9 mouse cellular contexts compared by ENCODE assay signal in the genomic region with DNA sequence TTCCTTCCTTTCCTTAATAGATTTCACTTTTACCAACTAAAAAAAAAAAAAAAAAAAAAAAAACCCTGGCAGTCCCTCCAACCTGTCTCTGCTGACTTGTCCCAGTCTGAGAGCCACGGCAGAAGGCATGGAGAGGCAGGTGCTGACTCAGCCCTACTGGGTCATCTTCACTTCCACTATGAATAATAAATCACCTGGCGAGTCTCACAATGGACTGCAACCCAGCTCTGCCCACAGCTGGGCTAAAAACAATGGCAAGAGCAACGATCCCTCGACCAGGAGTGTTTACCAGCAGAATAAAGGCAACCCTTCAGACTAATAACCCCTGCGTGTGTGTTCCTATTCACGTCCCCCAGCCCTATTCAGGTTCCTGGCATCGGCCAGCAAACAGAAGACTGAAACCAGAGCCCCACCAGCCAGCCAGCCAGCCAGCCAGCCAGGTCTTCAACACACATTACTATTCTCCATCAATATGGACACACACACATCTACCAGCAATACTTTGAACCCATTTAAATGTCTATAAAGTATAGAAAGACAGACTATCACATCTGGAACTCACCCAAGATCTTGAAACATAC. TPM values are rescaled to one million over a fixed set of nuclear protein-coding genes. Genes with fewer than 3 reads are reported as not detected.
A peak's percentile ranks its signal among the peaks of the same experiment; 100 is the strongest.
DNase-seq lines count a peak whose midpoint lies in the region; ATAC-seq and TF ChIP-seq lines count a peak whose summit lies in the region.
"Had no signal": no experiment of that assay in that cellular context is flagged by ENCODE, and none has a peak within 500 bp of the region (broad histone marks: within the 10 kb centered on the region; RNA-seq: fewer than 3 reads in every experiment).

No protein-coding gene starts in this region.

- no peak for ATAC-seq in heart, embryonic 15.5 days (replicated peaks; ENCODE audit: insufficient number of reproducible peaks, insufficient read depth, low FRiP score, low read depth)
- ATAC-seq in lung, postnatal 0 days = no peak

- H3K4me3 ChIP-seq in heart, embryonic 15.5 days = no peak overlapping the region
- H3K4me3 ChIP-seq in lung, postnatal 0 days (ENCODE audit: low read depth, low read length) = no peak overlapping the region
- H3K4me3 ChIP-seq: myocyte had no signal

- DNase-seq in heart, postnatal 36 days = no peak
- peak; percentile 26 for DNase-seq in MN1 (ENCODE audit: low spot score)
- DNase-seq in adrenal gland, postnatal 25 days = peak; percentile 47
- peak; percentile 50 to 69 for DNase-seq in kidney, postnatal 25 days
- no peak for DNase-seq in ovary, postnatal 10 days (ENCODE audit: low spot score)
- DNase-seq in lung, postnatal 0 days (ENCODE audit: low spot score) = no peak
- DNase-seq: lung, adult 2 months had no signal

- no peaks in the 10 kb centered on the region for H3K27me3 ChIP-seq in heart, embryonic 15.5 days
- H3K27me3 ChIP-seq in lung, postnatal 0 days (replicated peaks; ENCODE audit: insufficient read depth, low read length) = no peaks in the 10 kb centered on the region

- no peak overlapping the region for H3K4me2 ChIP-seq in heart, embryonic 15.5 days
- no peak overlapping the region for H3K4me2 ChIP-seq in lung, postnatal 0 days (replicated peaks; ENCODE audit: low read depth, low read length)

- no peaks in the 10 kb centered on the region for H3K9me3 ChIP-seq in heart, embryonic 15.5 days (replicated peaks)
- no peaks in the 10 kb centered on the region for H3K9me3 ChIP-seq in lung, postnatal 0 days (ENCODE audit: low read length)

- H3K9ac ChIP-seq in heart, embryonic 15.5 days = no peak overlapping the region
- H3K9ac ChIP-seq in lung, postnatal 0 days (replicated peaks; ENCODE audit: low read depth) = no peak overlapping the region

- peak overlapping the region; percentile 36; the same call in 1 of the 2 replicates for H3K27ac ChIP-seq in heart, embryonic 15.5 days
- H3K27ac ChIP-seq in lung, postnatal 0 days (ENCODE audit: low read length) = no peak overlapping the region

- no peaks in the 10 kb centered on the region for H3K36me3 ChIP-seq in heart, embryonic 15.5 days
- no peaks in the 10 kb centered on the region for H3K36me3 ChIP-seq in lung, postnatal 0 days (ENCODE audit: insufficient read depth, low read length)

- 41% methylated on average over 7 of the region's 7 CpGs for WGBS in heart, embryonic 15.5 days
- 47% methylated on average over 7 of the region's 7 CpGs for WGBS in lung, postnatal 0 days

- intact Hi-C loops in heart, postnatal 36 days (cut with DNase I) = no loop called here

- H3K4me1 ChIP-seq in heart, embryonic 15.5 days (replicated peaks) = peaks cover 74% of the 10 kb centered on the region
- peaks cover 25% of the 10 kb centered on the region for H3K4me1 ChIP-seq in lung, postnatal 0 days (ENCODE audit: insufficient read depth, low read depth, low read length)

- TF ChIP-seq CTCF in lung, postnatal 0 days (IDR thresholded peaks at IDR 0.05) = no peak

- no peak for TF ChIP-seq EP300 in lung, postnatal 0 days (IDR thresholded peaks at IDR 0.05)

RNA-seq across cellular contexts. Expression of gene Acvr1, which starts 37.0 kb away (rescaled TPM):
- 8.6 and 8.8 TPM in 2 replicates for polyA plus RNA-seq in heart, embryonic 15.5 days (2015; fragmentation: Nextera tagmentation; extraction: Ambion mirVana)
- 10 to 100 TPM; 16.0 to 16.8 TPM for total RNA-seq in heart, postnatal 36 days (2021)
- total RNA-seq in adrenal gland, postnatal 25 days (2021) = 40.1 and 50.7 TPM in 2 replicates
- 5.8 and 6.0 TPM in 2 replicates for polyA plus RNA-seq in lung, postnatal 0 days (2015; fragmentation: Nextera tagmentation; extraction: Ambion mirVana)

RNA-seq across cellular contexts. Expression of gene Upp2, which starts 37.1 kb away (rescaled TPM):
- polyA plus RNA-seq in heart, embryonic 15.5 days (2015; fragmentation: Nextera tagmentation; extraction: Ambion mirVana) = 5.2 and 7.5 TPM in 2 replicates
- total RNA-seq in heart, postnatal 36 days (2021) = 1 to 10 TPM; 2.7 to 5.0 TPM
- 13.8 and 17.9 TPM in 2 replicates for total RNA-seq in adrenal gland, postnatal 25 days (2021)
- 6.4 and 10.4 TPM in 2 replicates for polyA plus RNA-seq in lung, postnatal 0 days (2015; fragmentation: Nextera tagmentation; extraction: Ambion mirVana)

Comparison
In these comparisons a context has a peak if more than half of its experiments do, and no peak if none do; other contexts are left out.
1. DNase-seq: peak in MN1 (single experiment), adrenal gland, postnatal 25 days (single experiment) and kidney, postnatal 25 days (2 of 2); none in heart, postnatal 36 days (0 of 2), ovary, postnatal 10 days (single experiment) and lung, postnatal 0 days (single experiment).